In the genomic region with DNA sequence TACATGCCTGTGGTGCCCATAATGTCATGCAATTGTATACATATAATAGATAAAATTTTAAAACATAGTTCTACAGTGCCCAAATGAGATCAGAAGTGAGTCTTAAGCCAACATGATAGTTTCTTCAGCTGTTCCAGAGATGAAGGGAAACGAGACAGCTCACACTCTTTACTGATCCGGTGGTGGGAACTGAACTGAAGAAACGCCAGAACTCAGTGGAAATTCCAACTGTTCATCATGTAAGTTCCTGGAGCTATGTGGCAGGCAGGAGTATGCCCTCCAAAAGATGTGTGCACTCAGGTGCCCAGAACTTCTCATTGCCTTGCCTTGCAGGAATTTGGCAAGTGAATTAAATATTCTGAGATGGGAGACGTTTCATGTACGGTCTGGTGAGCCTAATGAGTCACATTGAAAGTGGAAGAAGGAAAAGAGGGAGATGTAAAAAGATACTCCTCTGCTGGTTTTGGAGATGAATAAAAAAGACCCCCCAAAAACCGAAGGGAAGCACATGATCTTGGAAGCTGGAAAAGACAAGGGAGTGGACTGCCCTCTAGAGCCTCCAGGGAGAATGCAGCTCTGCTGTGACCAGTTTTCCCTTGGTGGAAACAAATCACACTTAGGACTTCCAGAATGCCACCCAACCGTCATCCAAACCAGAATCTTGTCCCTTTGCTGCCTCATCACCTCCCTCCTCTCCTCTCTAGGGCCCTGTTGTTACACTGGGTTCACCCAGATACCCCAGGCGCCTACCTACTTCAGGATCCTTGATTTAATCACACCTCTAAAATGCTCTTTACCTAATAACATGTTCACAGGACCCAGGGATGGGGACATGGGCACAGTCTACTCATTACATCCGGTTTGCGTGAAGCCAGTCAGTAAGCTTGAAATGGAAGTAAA, we compare ENCODE assay signal across 9 mouse cellular contexts. TPM values are rescaled to one million over a fixed set of nuclear protein-coding genes. Genes with fewer than 3 reads are reported as not detected.
DNase-seq lines count a peak whose midpoint lies in the region; TF ChIP-seq lines count a peak whose summit lies in the region.
"Had no signal": no experiment of that assay in that cellular context is flagged by ENCODE, and none has a peak within 500 bp of the region (broad histone marks: within the 10 kb centered on the region; RNA-seq: fewer than 3 reads in every experiment).

No protein-coding gene starts in this region.

- peak; percentile 55 for DNase-seq in gastrocnemius, adult 18-20 months (ENCODE audit: low spot score)
- DNase-seq in gastrocnemius, postnatal 25 days: no peak
- peak; percentile 64 for DNase-seq in A20 (ENCODE audit: low read depth, low spot score)
- DNase-seq in adrenal gland, postnatal 25 days: peak; percentile 45
- DNase-seq in forelimb bud, embryonic 11.5 days (ENCODE audit: low read depth, low spot score): peak; percentile 55
- peak; percentile 67 to 74 for DNase-seq in layer of hippocampus, adult 2 months (ENCODE audit: low spot score in 2 of 2)
- peak; percentile 63 for DNase-seq in lung, postnatal 25 days (ENCODE audit: low spot score)
- peak; percentile 62 for DNase-seq in thymus, postnatal 25 days

- peak overlapping the region; percentile 37; the same call in 1 of the 2 replicates for H3K27ac ChIP-seq in layer of hippocampus, adult 2 months
- H3K27ac ChIP-seq: hindbrain, embryonic 15.5 days had no signal

- no peak overlapping the region for H3K4me3 ChIP-seq in layer of hippocampus, adult 2 months
- H3K4me3 ChIP-seq: hindbrain, embryonic 15.5 days had no signal

- TF ChIP-seq CTCF in layer of hippocampus, adult 2 months (conservative IDR thresholded peaks at IDR 0.05): peak; percentile 96

RNA-seq across cellular contexts. Expression of gene Lyrm7, which starts 2.2 kb away (rescaled TPM):
- total RNA-seq in gastrocnemius, adult 18-20 months (2021): 10 to 100 TPM; 18.6 to 19.1 TPM
- 10 to 100 TPM; 14.4 to 15.3 TPM for total RNA-seq in gastrocnemius, postnatal 25 days (2021)
- 16.8 and 17.8 TPM in 2 replicates for total RNA-seq in adrenal gland, postnatal 25 days (2021)
- total RNA-seq in layer of hippocampus, adult 2 months (2021): 10 to 100 TPM; 28.7 to 30.9 TPM

RNA-seq across cellular contexts. Expression of gene Hint1, which starts 3.3 kb away (rescaled TPM):
- total RNA-seq in gastrocnemius, adult 18-20 months (2021): 100 to 1,000 TPM; 192 to 203 TPM
- 100 to 1,000 TPM; 181 to 192 TPM for total RNA-seq in gastrocnemius, postnatal 25 days (2021)
- total RNA-seq in adrenal gland, postnatal 25 days (2021): 386 and 405 TPM in 2 replicates
- 100 to 1,000 TPM; 252 to 273 TPM for total RNA-seq in layer of hippocampus, adult 2 months (2021)

RNA-seq across cellular contexts. Expression of gene Gpx3, which starts 39.4 kb away (rescaled TPM):
- total RNA-seq in gastrocnemius, adult 18-20 months (2021): 100 to 1,000 TPM in 1 of 2 experiments, 10 to 100 TPM in 1; 98.9 to 187 TPM
- 10 to 100 TPM; 26.5 to 56.8 TPM for total RNA-seq in gastrocnemius, postnatal 25 days (2021)
- total RNA-seq in adrenal gland, postnatal 25 days (2021): 255 and 328 TPM in 2 replicates
- 1 to 10 TPM; 3.9 to 4.0 TPM for total RNA-seq in layer of hippocampus, adult 2 months (2021)

Comparison
In these comparisons a context has a peak if more than half of its experiments do, and no peak if none do; other contexts are left out.
1. RNA of gene Gpx3, which starts 39.4 kb away (total RNA-seq): 255 to 328 TPM in adrenal gland, postnatal 25 days, 98.9 to 187 TPM in gastrocnemius, adult 18-20 months and 26.5 to 56.8 TPM in gastrocnemius, postnatal 25 days; 3.9 to 4.0 TPM in layer of hippocampus, adult 2 months; every median in the first group is over 4 times any median in the second.